Mouse (Mus musculus) spleen, postnatal 36 days (tissue): ENCODE measurements at regions not wholly inside any gene's neighbourhood (a gene's known extent, or its start where the extent isn't known, plus 50 kb on each side); places are given as distances from the start of the nearest gene placed in this dataset.

ENCODE experiments used
- DNase-seq, 2 experiments: peaks; one replicate each; pipeline ENCODE4 v3.0.0; 2022; ENCODE audit warnings: low spot score in 2 of 2, mixed read lengths in 1 of 2

- DNase-seq, result no peak
These were observed 351.3 kb downstream of the Nuak1 start for GRCm38 (mm10) chr10:84088799-84089778.

- DNase-seq, result no peak
These were observed 346.5 kb downstream of the Nuak1 start for GRCm38 (mm10) chr10:84093919-84094318.

- no peak for DNase-seq
These were observed 343.2 kb downstream of the Nuak1 start for GRCm38 (mm10) chr10:84097196-84097595.

GRCm38 (mm10) chr10:84103985-84104384 is 336.4 kb downstream of the Nuak1 start:
- DNase-seq, result no peak

- no peak for DNase-seq
These were observed 335.8 kb downstream of the Nuak1 start for GRCm38 (mm10) chr10:84104556-84104955.

GRCm38 (mm10) chr10:84109680-84110371 is 330.6 kb downstream of the Nuak1 start:
- peak; percentile 42 to 61 for DNase-seq

GRCm38 (mm10) chr10:84110372-84110985 is 329.9 kb downstream of the Nuak1 start:
- peak; percentile 50 to 52 for DNase-seq

- DNase-seq, result peak; percentile 78 to 81
These were observed 328.9 kb downstream of the Nuak1 start for GRCm38 (mm10) chr10:84111502-84111901.

GRCm38 (mm10) chr10:84111909-84112308 is 328.5 kb downstream of the Nuak1 start:
- DNase-seq, result peak; percentile 2 to 20

- no peak for DNase-seq
These were observed 320.3 kb downstream of the Nuak1 start for GRCm38 (mm10) chr10:84119952-84120550.

- no peak for DNase-seq
These were observed 303.3 kb downstream of the Nuak1 start for GRCm38 (mm10) chr10:84137019-84137658.

- no peak for DNase-seq
These were observed 297.5 kb downstream of the Nuak1 start for GRCm38 (mm10) chr10:84142741-84143454.

- DNase-seq, result peak in 1 of 2 experiments; percentile 3
These were observed 296.6 kb downstream of the Nuak1 start for GRCm38 (mm10) chr10:84143674-84144343.

- DNase-seq, result no peak
These were observed 296.1 kb downstream of the Nuak1 start for GRCm38 (mm10) chr10:84144344-84144687.

- DNase-seq, result peak in 1 of 2 experiments; percentile 15
These were observed 293.0 kb downstream of the Nuak1 start for GRCm38 (mm10) chr10:84147305-84147984.

- DNase-seq, result no peak
These were observed 276.6 kb downstream of the Nuak1 start for GRCm38 (mm10) chr10:84163752-84164151.

- no peak for DNase-seq
These were observed 274.4 kb downstream of the Nuak1 start for GRCm38 (mm10) chr10:84165832-84166567.

- peak in 1 of 2 experiments; percentile 7 for DNase-seq
These were observed 273.9 kb downstream of the Nuak1 start for GRCm38 (mm10) chr10:84166568-84166905.

- no peak for DNase-seq
These were observed 267.5 kb downstream of the Nuak1 start for GRCm38 (mm10) chr10:84172828-84173321.
